Mouse (Mus musculus) ES-Bruce4 (cell line): ENCODE results near the gene Bloc1s4. TPM values are rescaled to one million over a fixed set of nuclear protein-coding genes. Genes with fewer than 3 reads are reported as not detected.
A peak's percentile ranks its signal among the peaks of the same experiment; 100 is the strongest.

ENCODE experiments used
- H3K27ac ChIP-seq: 2 replicates; pipeline ENCODE4 v1.5.1; 2012; ENCODE audit warnings: low read length, inconsistent platforms; ENCODE audit not compliant: insufficient read depth
- H3K27me3 ChIP-seq: 2 replicates; pipeline ENCODE4 v1.6.1; 2012; ENCODE audit warnings: mild to moderate bottlenecking, low read length, inconsistent platforms; ENCODE audit not compliant: control insufficient read depth, poor library complexity, insufficient read depth, severe bottlenecking
- H3K36me3 ChIP-seq: 2 replicates; pipeline ENCODE4 v1.6.1; 2012; ENCODE audit warnings: inconsistent platforms, mild to moderate bottlenecking, low read length, moderate library complexity; ENCODE audit not compliant: control insufficient read depth, poor library complexity, insufficient read depth, severe bottlenecking
- H3K4me1 ChIP-seq: one replicate; pipeline ENCODE4 v1.8.1; 2011; ENCODE audit warnings: low read length; ENCODE audit not compliant: control insufficient read depth, insufficient read depth
- H3K4me3 ChIP-seq: 2 replicates; pipeline ENCODE4 v1.5.1; 2011; ENCODE audit warnings: low read depth, mild to moderate bottlenecking, low read length
- H3K9ac ChIP-seq: 2 replicates; pipeline ENCODE4 v1.6.1; 2012; ENCODE audit warnings: low read depth, mild to moderate bottlenecking, inconsistent platforms; ENCODE audit not compliant: poor library complexity, severe bottlenecking
- H3K9me3 ChIP-seq: replicated peaks from 2 replicates; pipeline ENCODE4 v1.6.1; 2012; ENCODE audit warnings: mild to moderate bottlenecking, low read length, inconsistent platforms; ENCODE audit not compliant: control insufficient read depth, poor library complexity, insufficient read depth, severe bottlenecking
- CTCF ChIP-seq: IDR thresholded peaks from one replicate; pipeline ENCODE4 v1.8.1; 2011; ENCODE audit warnings: low read depth, low read length
- EP300 ChIP-seq: IDR thresholded peaks from 2 replicates; pipeline ENCODE4 v1.6.1; 2011; ENCODE audit warnings: low read depth, low read length; ENCODE audit not compliant: insufficient read depth
- POLR2A ChIP-seq: IDR thresholded peaks from one replicate; pipeline ENCODE4 v1.8.1; 2011; ENCODE audit warnings: low read length; ENCODE audit not compliant: insufficient read depth
- polyA plus RNA-seq: library from polyadenylated mRNA; stranded (reverse); fragments of >200 nt; gene quantifications from 2 replicates; pipeline ENCODE4 v1.2.4, GENCODE M21; 2011; ENCODE audit warnings: low read depth; ENCODE audit not compliant: missing spikeins, insufficient read depth, insufficient read length

The Bloc1s4 gene
- polyA plus RNA-seq, 1 experiment: 8.6 TPM

GRCm38 (mm10) chr5:36769603-36770002, 21.2 kb upstream of the Bloc1s4 start:
- peaks cover 7% of the 10 kb centered on the region for H3K4me1 ChIP-seq
- TF ChIP-seq POLR2A (no peak), EP300 (no peak), CTCF (no peak)
- no peak overlapping the region for H3K27ac ChIP-seq
- H3K9me3 ChIP-seq: no peaks in the 10 kb centered on the region
- no peak overlapping the region for H3K4me3 ChIP-seq
- H3K27me3 ChIP-seq: no peaks in the 10 kb centered on the region
- no peaks in the 10 kb centered on the region for H3K36me3 ChIP-seq
- H3K9ac ChIP-seq: no peak overlapping the region

GRCm38 (mm10) chr5:36766958-36767703, 18.7 kb upstream of the Bloc1s4 start:
- Histone ChIP-seq H3K27me3 (no peaks in the 10 kb centered on the region), H3K4me3 (no peak overlapping the region), H3K9ac (no peak overlapping the region), H3K9me3 (no peaks in the 10 kb centered on the region), H3K36me3 (no peaks in the 10 kb centered on the region), H3K27ac (no peak overlapping the region), H3K4me1 (peaks cover 7% of the 10 kb centered on the region)
- no peak for TF ChIP-seq CTCF
- no peak for TF ChIP-seq POLR2A
- no peak for TF ChIP-seq EP300

GRCm38 (mm10) chr5:36759848-36760247, 11.4 kb upstream of the Bloc1s4 start:
- H3K27ac ChIP-seq: no peak overlapping the region
- H3K4me1 ChIP-seq: peaks cover 4% of the 10 kb centered on the region
- H3K36me3 ChIP-seq: no peaks in the 10 kb centered on the region
- no peak overlapping the region for H3K4me3 ChIP-seq
- no peaks in the 10 kb centered on the region for H3K27me3 ChIP-seq
- TF ChIP-seq EP300 (no peak), POLR2A (no peak), CTCF (no peak)
- no peak overlapping the region for H3K9ac ChIP-seq
- no peaks in the 10 kb centered on the region for H3K9me3 ChIP-seq

- no peak for TF ChIP-seq POLR2A
- peak; percentile 66 for TF ChIP-seq CTCF
- no peak for TF ChIP-seq EP300
- H3K27me3 ChIP-seq: no peaks in the 10 kb centered on the region; the same call in 1 of the 2 replicates
- H3K27ac ChIP-seq: no peak overlapping the region
- H3K4me3 ChIP-seq: no peak overlapping the region
- H3K4me1 ChIP-seq: no peaks in the 10 kb centered on the region
- H3K9me3 ChIP-seq: no peaks in the 10 kb centered on the region
- no peak overlapping the region for H3K9ac ChIP-seq
- no peaks in the 10 kb centered on the region for H3K36me3 ChIP-seq
Observed at GRCm38 (mm10) chr5:36757033-36757432, 8.6 kb upstream of the Bloc1s4 start.

- H3K4me3 ChIP-seq: no peak overlapping the region
- peaks cover 1% of the 10 kb centered on the region for H3K4me1 ChIP-seq
- no peak overlapping the region for H3K27ac ChIP-seq
Observed at GRCm38 (mm10) chr5:36750119-36751078, 1.9 kb upstream of the Bloc1s4 start.

More at GRCm38 (mm10) chr5:36750119-36751078, 1.9 kb upstream of the Bloc1s4 start:
- Histone ChIP-seq H3K9ac (no peak overlapping the region), H3K9me3 (no peaks in the 10 kb centered on the region), H3K36me3 (0 out of 2 replicates have a peak, but pooled peaks cover 3% of the 10 kb centered on the region), H3K27me3 (no peaks in the 10 kb centered on the region; the same call in 1 of the 2 replicates)
- TF ChIP-seq EP300: no peak
- no peak for TF ChIP-seq CTCF
- no peak for TF ChIP-seq POLR2A
